Mouse (Mus musculus): ENCODE results near the gene Myo6.
A peak's percentile ranks its signal among the peaks of the same experiment; 100 is the strongest.
"Not testable (repeated sequence)": the region's sequence is repeated elsewhere in the genome, so short reads cannot be mapped to it uniquely, and the experiment has no call there.

Gene Myo6

GRCm38 (mm10) chr9:80296086-80296485 lies 131.3 kb downstream of the Myo6 start:
- DNase-seq (ENCODE audit: low spot score in 2 of 2), result no peak

GRCm38 (mm10) chr9:80299031-80299430 lies 134.2 kb downstream of the Myo6 start:
- no peak for DNase-seq (ENCODE audit: low spot score in 2 of 2)

GRCm38 (mm10) chr9:80303518-80303917 lies 138.7 kb downstream of the Myo6 start:
- no peak for DNase-seq (ENCODE audit: low spot score in 2 of 2)

GRCm38 (mm10) chr9:80306390-80306789 lies 141.6 kb downstream of the Myo6 start:
- no peak for DNase-seq (ENCODE audit: low spot score in 2 of 2)

DNA sequence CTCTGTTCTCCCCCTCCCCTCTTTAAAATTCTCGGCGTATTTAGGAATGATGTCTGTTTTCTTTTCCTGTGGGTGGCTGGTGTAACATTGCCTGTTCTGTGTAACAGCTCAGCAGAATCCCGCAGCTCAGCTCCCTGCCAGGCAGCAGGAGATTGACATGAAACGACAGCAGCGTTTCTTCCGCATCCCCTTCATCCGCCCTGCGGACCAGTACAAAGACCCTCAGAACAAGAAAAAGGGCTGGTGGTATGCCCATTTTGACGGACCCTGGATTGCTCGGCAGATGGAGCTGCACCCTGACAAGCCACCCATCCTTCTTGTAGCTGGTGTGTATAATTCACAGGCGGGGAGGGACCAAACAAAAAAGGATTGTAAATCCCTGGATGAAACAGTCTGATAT lies 142.0 kb downstream of the Myo6 start:
- DNase-seq (ENCODE audit: low spot score in 2 of 2), result peak; percentile 43 to 56

- peak; percentile 25 to 39 for DNase-seq (ENCODE audit: low spot score in 2 of 2)
Measured at GRCm38 (mm10) chr9:80307629-80308028, 142.8 kb downstream of the Myo6 start.

DNA sequence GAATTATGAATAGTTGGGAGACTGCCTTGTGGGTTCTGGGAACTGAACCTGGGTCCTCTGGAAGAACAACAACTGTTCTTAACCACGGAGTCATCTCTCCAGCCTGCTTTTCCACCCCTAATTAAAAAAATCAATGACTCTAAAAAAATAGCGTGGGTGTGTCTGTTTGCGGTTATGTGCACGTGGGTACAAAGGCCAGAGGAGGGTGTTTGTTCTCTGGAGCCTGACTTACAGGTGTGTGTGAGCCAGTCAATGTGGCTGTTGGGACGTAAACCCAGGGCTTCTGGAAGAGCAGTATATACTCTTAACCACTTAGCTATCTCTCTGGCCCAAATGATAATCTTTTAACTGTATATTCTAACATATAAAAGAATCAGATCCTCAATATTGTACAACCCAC lies 148.8 kb downstream of the Myo6 start:
- no peak for DNase-seq (ENCODE audit: low spot score in 2 of 2)

DNA sequence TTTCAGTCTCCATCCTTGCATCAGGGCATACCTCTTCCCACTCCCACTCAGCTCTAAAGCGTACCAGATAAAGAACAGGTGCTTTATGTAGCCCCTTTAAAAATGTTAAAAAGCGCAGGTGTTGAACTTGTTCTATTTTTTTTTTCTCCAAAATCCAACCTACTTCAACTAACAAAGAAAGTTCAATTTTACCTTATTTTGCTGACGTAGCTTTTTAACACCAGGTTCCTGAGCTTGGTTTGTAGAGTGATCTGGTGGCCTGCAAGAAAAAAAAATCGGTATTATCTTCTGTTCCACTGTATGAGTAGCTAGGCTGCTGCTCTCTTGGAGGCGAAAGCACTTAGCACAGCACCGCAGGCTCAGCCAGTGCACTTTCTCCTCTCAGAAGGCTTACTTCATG lies 151.1 kb downstream of the Myo6 start:
- no peak for DNase-seq (ENCODE audit: low spot score in 2 of 2)

DNA sequence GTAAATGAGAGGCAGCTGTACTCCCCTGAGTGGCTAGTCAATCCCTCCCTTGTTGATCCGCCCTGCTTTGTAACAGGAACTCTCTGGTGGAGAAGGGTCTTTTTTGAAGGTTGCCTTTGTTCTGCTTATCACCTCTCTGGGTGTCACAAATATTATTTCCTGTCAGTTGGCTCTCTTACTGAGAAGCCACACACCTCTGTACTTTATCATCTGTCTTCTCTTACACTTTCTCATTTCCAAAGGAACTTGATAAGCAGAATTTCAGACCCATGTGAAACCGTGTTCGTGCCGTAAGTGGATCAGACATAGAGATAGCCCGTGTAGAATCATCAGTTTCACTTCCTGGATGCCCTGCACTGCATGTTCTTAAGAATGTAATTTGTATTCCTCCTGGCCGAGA lies 153.2 kb downstream of the Myo6 start:
- DNase-seq (ENCODE audit: low spot score in 2 of 2), result no peak

GRCm38 (mm10) chr9:80321051-80321887 lies 156.4 kb downstream of the Myo6 start:
- not testable (repeated sequence) for DNase-seq (ENCODE audit: low spot score in 2 of 2)

DNA sequence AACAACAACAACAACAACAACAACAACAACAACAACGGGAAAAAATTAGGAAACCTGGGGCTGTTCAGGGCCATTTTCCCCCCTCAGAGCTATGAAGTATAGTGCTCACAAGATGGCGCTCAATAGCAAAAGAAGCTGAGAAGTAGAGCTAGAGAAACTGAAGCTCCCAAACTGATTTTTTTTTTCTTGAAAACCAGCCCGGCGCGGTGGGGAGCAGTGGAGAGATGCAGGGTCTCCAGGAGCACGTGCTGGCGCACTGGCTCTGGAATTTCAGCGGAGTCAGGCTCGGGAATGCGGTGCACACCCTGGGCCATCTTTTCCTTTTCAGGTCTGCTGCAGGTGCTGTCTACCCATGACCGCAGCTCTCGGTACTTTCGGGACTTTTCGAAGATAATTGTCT lies 167.3 kb downstream of the Myo6 start:
- DNase-seq (ENCODE audit: low spot score in 2 of 2), result peak; percentile 74

GRCm38 (mm10) chr9:80333466-80333865 lies 168.6 kb downstream of the Myo6 start:
- DNase-seq (ENCODE audit: low spot score in 2 of 2), result no peak

DNA sequence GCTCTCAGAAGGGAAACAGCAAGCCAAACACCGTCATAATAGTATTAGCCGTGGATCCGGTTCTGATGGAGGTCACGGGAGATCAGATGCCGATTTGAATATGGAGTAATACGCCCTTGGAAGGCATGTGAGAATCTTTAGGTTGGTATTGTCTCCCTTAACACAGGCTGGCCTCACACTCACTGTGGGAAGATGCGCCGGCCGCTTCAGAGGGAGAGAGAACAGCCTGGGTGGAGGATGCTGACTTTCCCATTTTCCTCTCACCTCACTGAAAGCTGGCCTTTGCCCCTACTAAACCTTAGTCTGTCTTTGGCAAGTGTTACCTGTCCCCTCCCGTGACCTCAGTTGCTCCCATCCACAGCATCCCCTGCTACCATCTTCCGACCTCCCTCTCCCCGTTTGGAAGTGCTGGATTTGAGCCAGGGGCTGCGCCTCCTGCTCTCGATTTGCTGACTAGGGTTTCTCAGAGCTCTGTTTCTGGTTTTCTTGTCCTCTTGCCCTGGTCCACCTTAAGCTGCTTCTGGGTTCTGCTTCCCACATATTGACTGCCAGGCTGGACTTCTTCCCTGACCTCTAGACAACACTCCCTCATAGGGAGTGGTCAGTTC lies 169.3 kb downstream of the Myo6 start:
- no peak for DNase-seq (ENCODE audit: low spot score in 2 of 2)

DNA sequence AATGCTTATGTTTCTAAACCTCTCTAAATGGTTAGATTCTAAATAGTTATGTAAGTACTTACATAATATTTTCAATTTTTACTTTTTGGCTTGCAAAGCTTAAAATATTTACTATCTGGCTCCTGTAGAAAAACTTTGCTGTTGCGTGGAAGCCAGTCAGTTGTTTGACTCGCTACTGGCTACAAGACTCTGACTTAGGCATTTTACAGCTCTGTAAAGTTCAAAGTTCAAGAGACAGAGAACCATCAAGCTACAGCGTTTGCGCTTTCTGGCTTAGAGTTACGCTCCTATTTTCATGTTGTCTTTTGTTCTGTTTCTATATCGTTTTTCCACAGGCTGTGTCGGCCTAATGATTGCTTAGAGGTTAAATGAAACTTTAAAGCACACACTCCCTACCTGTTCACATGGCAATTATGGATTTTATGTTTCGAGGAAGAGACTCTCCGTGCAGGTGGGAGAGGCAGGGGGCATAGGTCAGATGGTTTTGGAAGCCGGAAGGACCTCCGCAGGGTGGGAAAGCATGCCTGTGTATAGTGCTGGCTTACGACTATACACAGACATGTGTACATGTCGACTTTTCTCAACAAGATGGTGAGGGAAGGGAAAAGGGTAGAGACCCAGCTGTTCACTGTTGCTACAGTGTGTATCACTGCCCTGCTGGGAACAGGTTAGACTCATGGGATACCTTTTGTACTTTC lies 171.0 kb downstream of the Myo6 start:
- no peak for DNase-seq (ENCODE audit: low spot score in 2 of 2)

- DNase-seq (ENCODE audit: low spot score in 2 of 2), result no peak
Measured at GRCm38 (mm10) chr9:80338026-80338425, 173.2 kb downstream of the Myo6 start.

GRCm38 (mm10) chr9:80340927-80341326 lies 176.1 kb downstream of the Myo6 start:
- DNase-seq (ENCODE audit: low spot score in 2 of 2), result peak in 1 of 2 experiments; percentile 28

GRCm38 (mm10) chr9:80341756-80342155 lies 176.9 kb downstream of the Myo6 start:
- no peak for DNase-seq (ENCODE audit: low spot score in 2 of 2)

GRCm38 (mm10) chr9:80342520-80342919 lies 177.7 kb downstream of the Myo6 start:
- no peak for DNase-seq (ENCODE audit: low spot score in 2 of 2)

GRCm38 (mm10) chr9:80344451-80345000 lies 179.7 kb downstream of the Myo6 start:
- no peak for DNase-seq (ENCODE audit: low spot score in 2 of 2)

GRCm38 (mm10) chr9:80351295-80351677 lies 186.5 kb downstream of the Myo6 start:
- DNase-seq (ENCODE audit: low spot score in 2 of 2), result no peak

GRCm38 (mm10) chr9:80351678-80352331 lies 187.0 kb downstream of the Myo6 start:
- peak; percentile 38 to 42 for DNase-seq (ENCODE audit: low spot score in 2 of 2)

GRCm38 (mm10) chr9:80360063-80360462 lies 195.2 kb downstream of the Myo6 start:
- DNase-seq (ENCODE audit: low spot score in 2 of 2), result no peak
